ENCODE assay signal across 7 mouse cellular contexts in the genomic region with DNA sequence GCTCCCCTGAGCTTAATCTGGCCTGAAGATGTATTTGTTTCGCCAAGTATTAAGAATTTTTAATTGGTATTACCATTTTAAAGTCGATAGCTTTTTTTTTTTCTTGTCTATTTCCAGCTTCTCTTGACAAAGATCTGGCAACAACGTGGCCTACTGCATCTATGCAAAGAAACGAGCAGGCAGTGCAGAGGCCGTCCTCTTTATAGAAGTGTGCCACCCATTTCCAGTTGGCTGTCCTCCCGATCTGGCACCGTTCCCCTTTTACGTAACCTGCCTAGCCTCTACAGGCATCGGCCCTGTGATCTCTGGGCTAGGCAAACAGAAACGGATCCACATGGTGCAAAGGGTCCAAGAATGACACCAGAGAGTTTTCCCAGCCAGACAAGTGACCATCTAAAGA. TPM values are rescaled to one million over a fixed set of nuclear protein-coding genes. Genes with fewer than 3 reads are reported as not detected.
DNase-seq lines count a peak whose midpoint lies in the region; ATAC-seq and TF ChIP-seq lines count a peak whose summit lies in the region.

No protein-coding gene starts in this region.

- H3ac ChIP-seq in C2C12 (ENCODE audit: control insufficient read depth, insufficient read length, low read depth): no peak overlapping the region

- no peaks in the 10 kb centered on the region for H3K36me3 ChIP-seq in C2C12 (ENCODE audit: control insufficient read depth, insufficient read depth)
- no peaks in the 10 kb centered on the region for H3K36me3 ChIP-seq in heart, postnatal 0 days (replicated peaks; ENCODE audit: control insufficient read depth, insufficient read depth, low read length)
- no peaks in the 10 kb centered on the region for H3K36me3 ChIP-seq in stomach, postnatal 0 days (ENCODE audit: control insufficient read depth, insufficient read depth, low read length)

- TF ChIP-seq EP300 in heart, postnatal 0 days (IDR thresholded peaks at IDR 0.05; ENCODE audit: low read depth): no peak
- TF ChIP-seq EP300 in stomach, postnatal 0 days (optimal IDR thresholded peaks at IDR 0.05): no peak

- peak; percentile 54 for ATAC-seq in heart, postnatal 0 days (ENCODE audit: insufficient read depth, low read depth)
- ATAC-seq in megakaryocyte-erythroid progenitor cell, adult 5-6 weeks (replicated peaks; ENCODE audit: low FRiP score, low TSS enrichment, poor library complexity, severe bottlenecking): peak; percentile 80
- ATAC-seq in stomach, postnatal 0 days (ENCODE audit: low FRiP score, low TSS enrichment): peak; percentile 50; the same call in 1 of the 2 replicates

- no peaks in the 10 kb centered on the region for H3K9me3 ChIP-seq in heart, postnatal 0 days (replicated peaks; ENCODE audit: control insufficient read depth, low read length)
- no peaks in the 10 kb centered on the region for H3K9me3 ChIP-seq in stomach, postnatal 0 days (ENCODE audit: control insufficient read depth, low read length)

- no peak overlapping the region for H3K4me3 ChIP-seq in C2C12 (ENCODE audit: insufficient read depth, poor library complexity, severe bottlenecking)
- 0 out of 2 replicates have a peak overlapping the region, but pooled peaks have one; percentile 95 for H3K4me3 ChIP-seq in heart, postnatal 0 days (ENCODE audit: low read depth, low read length)
- H3K4me3 ChIP-seq in stomach, postnatal 0 days (ENCODE audit: low read depth, low read length): no peak overlapping the region

- H3K27ac ChIP-seq in heart, postnatal 0 days (ENCODE audit: low read depth): peak overlapping the region; percentile 98
- peak overlapping the region; percentile 8; the same call in 1 of the 2 replicates for H3K27ac ChIP-seq in stomach, postnatal 0 days (replicated peaks)

- peak overlapping the region; percentile 90 for H3K4me2 ChIP-seq in heart, postnatal 0 days (ENCODE audit: low read depth, low read length)
- peak overlapping the region; percentile 72; the same call in 1 of the 2 replicates for H3K4me2 ChIP-seq in stomach, postnatal 0 days (replicated peaks; ENCODE audit: low read depth)

- no peak overlapping the region for H3K9ac ChIP-seq in heart, postnatal 0 days (replicated peaks; ENCODE audit: low read depth, low read length)
- H3K9ac ChIP-seq in stomach, postnatal 0 days (ENCODE audit: low read length): peak overlapping the region; percentile 13; the same call in 1 of the 2 replicates

- peaks cover 20% of the 10 kb centered on the region for H3K79me3 ChIP-seq in C2C12 (ENCODE audit: low read depth)

- peaks cover 21% of the 10 kb centered on the region for H3K4me1 ChIP-seq in heart, postnatal 0 days (ENCODE audit: control insufficient read depth, insufficient read depth)
- H3K4me1 ChIP-seq in stomach, postnatal 0 days (replicated peaks; ENCODE audit: control insufficient read depth, insufficient read depth): no peaks in the 10 kb centered on the region

- intact Hi-C loops in left cerebral cortex, postnatal 14 days (cut with DNase I): loop anchor here (5.0 kb wide), 1 partner anchor 311 kb away; the partner anchor contains the start of genes Arf6 and Gm9887

- no peak for TF ChIP-seq CTCF in C2C12 (IDR thresholded peaks at IDR 0.05; ENCODE audit: control insufficient read depth, insufficient read depth, insufficient read length)
- no peak for TF ChIP-seq CTCF in heart, postnatal 0 days (IDR thresholded peaks at IDR 0.05; ENCODE audit: low read depth)
- TF ChIP-seq CTCF in stomach, postnatal 0 days (IDR thresholded peaks at IDR 0.05; ENCODE audit: low read depth): no peak

- WGBS in heart, postnatal 0 days: 14% methylated on average over 10 of the region's 10 CpGs
- WGBS in stomach, postnatal 0 days: 25% methylated on average over 10 of the region's 10 CpGs

- peak; percentile 89 for DNase-seq in Muller cell, postnatal 12 days (ENCODE audit: inconsistent ontology term)
- DNase-seq in cerebellum, postnatal 25 days: peak; percentile 93 to 96
- peak; percentile 88 for DNase-seq in heart, postnatal 0 days (ENCODE audit: low spot score)
- DNase-seq in left cerebral cortex, postnatal 14 days (ENCODE audit: low spot score in 2 of 2): peak; percentile 57 to 58
- peak; percentile 81 for DNase-seq in stomach, postnatal 0 days (ENCODE audit: low spot score)

- H3K27me3 ChIP-seq in C2C12 (ENCODE audit: control insufficient read depth, insufficient read depth, insufficient read length): no peaks in the 10 kb centered on the region
- no peaks in the 10 kb centered on the region for H3K27me3 ChIP-seq in heart, postnatal 0 days (ENCODE audit: control insufficient read depth, insufficient read depth, low read length)
- no peaks in the 10 kb centered on the region for H3K27me3 ChIP-seq in stomach, postnatal 0 days (ENCODE audit: control insufficient read depth, insufficient read depth, low read length)

- peaks cover 29% of the 10 kb centered on the region for H3K79me2 ChIP-seq in C2C12 (ENCODE audit: control insufficient read depth, insufficient read depth)

TF ChIP-seq in C2C12, 6 proteins besides CTCF, POLR2A, EP300 and RAD21:
- no peak for TF ChIP-seq USF1 (IDR thresholded peaks at IDR 0.05; ENCODE audit: low read depth)
- TF ChIP-seq MYOG (IDR thresholded peaks at IDR 0.05; ENCODE audit: control insufficient read depth, extremely low read depth, insufficient read length): no peak
- TF ChIP-seq MYOD1 (IDR thresholded peaks at IDR 0.05; ENCODE audit: control insufficient read depth, insufficient read length, low read depth): no peak
- peak; percentile 16 for TF ChIP-seq CEBPB (IDR thresholded peaks at IDR 0.05; ENCODE audit: low read depth)
- TF ChIP-seq MAX (IDR thresholded peaks at IDR 0.05): peak; percentile 82
- no peak for TF ChIP-seq FOSL1 (IDR thresholded peaks at IDR 0.05; ENCODE audit: insufficient read depth, low read length, poor library complexity, severe bottlenecking)

RNA-seq across cellular contexts. Expression of gene Sos2, which starts 1.9 kb away (rescaled TPM):
- 3.0 TPM for polyA plus RNA-seq in C2C12 (2012; fragmentation: generic; extraction: Trizol)
- 10.8 and 12.9 TPM in 2 replicates for total RNA-seq in heart, postnatal 0 days (2014; rRNA removed; ENCODE audit: low replicate concordance)
- 5.2 and 5.7 TPM in 2 replicates for polyA plus RNA-seq in heart, postnatal 0 days (2015; fragmentation: Nextera tagmentation; extraction: Ambion mirVana)
- total RNA-seq in left cerebral cortex, postnatal 14 days (2021): 10 to 100 TPM; 31.5 to 34.3 TPM
- total RNA-seq in megakaryocyte-erythroid progenitor cell, adult 5-6 weeks (2014; fragmentation: Nextera tagmentation): 64.5 and 74.0 TPM in 2 replicates
- total RNA-seq in megakaryocyte-erythroid progenitor cell, adult 5-6 weeks (2017): 30.2 and 36.3 TPM in 2 replicates
- 5.4 and 6.0 TPM in 2 replicates for polyA plus RNA-seq in stomach, postnatal 0 days (2015; fragmentation: Nextera tagmentation; extraction: Ambion mirVana)

RNA-seq across cellular contexts. Expression of gene L2hgdh, which starts 41.1 kb away (rescaled TPM):
- polyA plus RNA-seq in C2C12 (2012; fragmentation: generic; extraction: Trizol): 3.8 TPM
- total RNA-seq in heart, postnatal 0 days (2014; rRNA removed; ENCODE audit: low replicate concordance): 22.0 and 24.7 TPM in 2 replicates
- 13.9 and 14.7 TPM in 2 replicates for polyA plus RNA-seq in heart, postnatal 0 days (2015; fragmentation: Nextera tagmentation; extraction: Ambion mirVana)
- total RNA-seq in left cerebral cortex, postnatal 14 days (2021): 10 to 100 TPM; 13.3 to 14.3 TPM
- total RNA-seq in megakaryocyte-erythroid progenitor cell, adult 5-6 weeks (2014; fragmentation: Nextera tagmentation): 25.7 and 36.9 TPM in 2 replicates
- 27.9 and 54.3 TPM in 2 replicates for total RNA-seq in megakaryocyte-erythroid progenitor cell, adult 5-6 weeks (2017)
- 11.5 and 12.3 TPM in 2 replicates for polyA plus RNA-seq in stomach, postnatal 0 days (2015; fragmentation: Nextera tagmentation; extraction: Ambion mirVana)

RNA-seq across cellular contexts. Expression of gene Atp5s, which starts 41.2 kb away (rescaled TPM):
- polyA plus RNA-seq in C2C12 (2012; fragmentation: generic; extraction: Trizol): 2.6 TPM
- 8.9 and 20.6 TPM in 2 replicates for total RNA-seq in heart, postnatal 0 days (2014; rRNA removed; ENCODE audit: low replicate concordance)
- polyA plus RNA-seq in heart, postnatal 0 days (2015; fragmentation: Nextera tagmentation; extraction: Ambion mirVana): 40.9 and 41.4 TPM in 2 replicates
- total RNA-seq in left cerebral cortex, postnatal 14 days (2021): 10 to 100 TPM; 25.4 to 34.8 TPM
- 35.6 and 62.7 TPM in 2 replicates for total RNA-seq in megakaryocyte-erythroid progenitor cell, adult 5-6 weeks (2014; fragmentation: Nextera tagmentation)
- 10.6 and 13.0 TPM in 2 replicates for total RNA-seq in megakaryocyte-erythroid progenitor cell, adult 5-6 weeks (2017)
- polyA plus RNA-seq in stomach, postnatal 0 days (2015; fragmentation: Nextera tagmentation; extraction: Ambion mirVana): 20.5 and 20.6 TPM in 2 replicates
